Mouse (Mus musculus) CH12.LX (cell line): ENCODE measurements around the gene Fryl. TPM values are rescaled to one million over a fixed set of nuclear protein-coding genes. Genes with fewer than 3 reads are reported as not detected.
A peak's percentile ranks its signal among the peaks of the same experiment; 100 is the strongest.

Experiments used
- DNase-seq: peaks from one replicate; pipeline ENCODE4 v3.0.0-alpha.2; 2013; ENCODE audit errors: extremely low read depth
- H3K27ac ChIP-seq: 2 replicates; pipeline ENCODE4 v1.5.1; 2012; ENCODE audit warnings: low read depth, mild to moderate bottlenecking, control low read depth, moderate library complexity; ENCODE audit not compliant: insufficient read depth
- H3K27me3 ChIP-seq: replicated peaks from 2 replicates; pipeline ENCODE3; 2012; ENCODE audit warnings: inconsistent platforms
- H3K36me3 ChIP-seq, 2 experiments: replicated peaks in 1 of 2; 2 replicates each; pipeline versions ENCODE3 to v1.6.1; 2012; ENCODE audit warnings: inconsistent platforms in 1 of 2, low read length in 1 of 2, mild to moderate bottlenecking in 1 of 2, mixed read lengths in 1 of 2, moderate library complexity in 1 of 2; ENCODE audit not compliant: control insufficient read depth in 1 of 2, insufficient read depth in 1 of 2
- H3K4me1 ChIP-seq, 2 experiments: 2 replicates each; pipeline ENCODE4 v1.6.1; 2012; ENCODE audit warnings: inconsistent platforms in 1 of 2, moderate library complexity in 1 of 2; ENCODE audit not compliant: insufficient read depth in 2 of 2, control insufficient read depth in 1 of 2
- H3K4me2 ChIP-seq: 2 replicates; pipeline ENCODE4 v1.6.1; 2012; ENCODE audit warnings: low read depth, mild to moderate bottlenecking, control low read depth; ENCODE audit not compliant: poor library complexity, insufficient read depth, severe bottlenecking
- H3K4me3 ChIP-seq, 3 experiments: fragments of 150-350 bp in 1 of 3; sonication (generic) in 1 of 3; replicated peaks in 1 of 3; 2 replicates each; pipeline versions ENCODE3 to v1.5.1; 2011 to 2012; ENCODE audit warnings: low read depth in 2 of 3, low read length in 2 of 3, mild to moderate bottlenecking in 2 of 3, moderate library complexity in 2 of 3, control low read depth in 1 of 3, improper control_type of control experiment in 1 of 3, inconsistent platforms in 1 of 3, mixed read lengths in 1 of 3; ENCODE audit not compliant: poor library complexity in 1 of 3
- H3K79me2 ChIP-seq: replicated peaks from 2 replicates; pipeline ENCODE4 v1.6.1; 2012; ENCODE audit warnings: mild to moderate bottlenecking, moderate library complexity; ENCODE audit not compliant: control insufficient read depth, poor library complexity, insufficient read depth, severe bottlenecking; ENCODE audit errors: extremely low read depth
- H3K9ac ChIP-seq: 2 replicates; pipeline ENCODE4 v1.6.1; 2012; ENCODE audit warnings: low read depth, mild to moderate bottlenecking, control low read depth, moderate library complexity; ENCODE audit not compliant: insufficient read depth
- H3K9me3 ChIP-seq: replicated peaks from 2 replicates; pipeline ENCODE3; 2012; ENCODE audit warnings: low read length, inconsistent platforms, mixed read lengths
- CHD1 ChIP-seq: IDR thresholded peaks from 2 replicates; pipeline ENCODE4 v1.6.1; 2012; ENCODE audit warnings: low read depth, low read length, improper control_type of control experiment, inconsistent platforms
- CTCF ChIP-seq, 2 experiments: IDR thresholded peaks in 1 of 2; conservative IDR thresholded peaks in 1 of 2; 2 replicates each; pipeline ENCODE4 v1.5.1; 2011 to 2012; ENCODE audit warnings: low read depth in 2 of 2, low read length in 2 of 2, improper control_type of control experiment in 1 of 2, inconsistent platforms in 1 of 2, mild to moderate bottlenecking in 1 of 2, moderate library complexity in 1 of 2
- ELF1 ChIP-seq: IDR thresholded peaks from 2 replicates; pipeline ENCODE4 v1.6.1; 2014; ENCODE audit warnings: low read depth, mild to moderate bottlenecking, inconsistent platforms, low read length, improper control_type of control experiment
- JUN ChIP-seq: IDR thresholded peaks from 2 replicates; pipeline ENCODE4 v1.6.1; 2011; ENCODE audit warnings: low read depth, mild to moderate bottlenecking, low read length, improper control_type of control experiment, moderate library complexity; ENCODE audit not compliant: insufficient read depth
- MAZ ChIP-seq: IDR thresholded peaks from 2 replicates; pipeline ENCODE4 v1.6.1; 2012; ENCODE audit warnings: low read depth, mild to moderate bottlenecking, inconsistent platforms, low read length, improper control_type of control experiment, moderate library complexity
- MXI1 ChIP-seq: IDR thresholded peaks from 2 replicates; pipeline ENCODE4 v1.6.1; 2011; ENCODE audit warnings: mild to moderate bottlenecking, low read depth, low read length, improper control_type of control experiment
- NELFE ChIP-seq: IDR thresholded peaks from 2 replicates; pipeline ENCODE4 v1.6.1; 2011; ENCODE audit warnings: low read depth, low read length, improper control_type of control experiment
- RAD21 ChIP-seq: IDR thresholded peaks from 2 replicates; pipeline ENCODE4 v1.6.1; 2011; ENCODE audit warnings: low read depth, mild to moderate bottlenecking, low read length, improper control_type of control experiment, moderate library complexity
- SIN3A ChIP-seq: IDR thresholded peaks from 2 replicates; pipeline ENCODE4 v1.6.1; 2012; ENCODE audit warnings: low read length, improper control_type of control experiment, inconsistent platforms
- SMC3 ChIP-seq: IDR thresholded peaks from 2 replicates; pipeline ENCODE4 v1.6.1; 2011; ENCODE audit warnings: low read depth, low read length, improper control_type of control experiment
- TBP ChIP-seq: conservative IDR thresholded peaks from 2 replicates; pipeline ENCODE4 v1.6.1; 2011; ENCODE audit warnings: low read depth, low read length, improper control_type of control experiment
- UBTF ChIP-seq: IDR thresholded peaks from 2 replicates; pipeline ENCODE4 v1.6.1; 2012; ENCODE audit warnings: low read depth, mild to moderate bottlenecking, inconsistent platforms, low read length, improper control_type of control experiment, moderate library complexity
- ZC3H11A ChIP-seq: IDR thresholded peaks from 2 replicates; pipeline ENCODE4 v1.6.1; 2012; ENCODE audit warnings: low read depth, mild to moderate bottlenecking, inconsistent platforms, low read length, improper control_type of control experiment
- dilution Hi-C: fragments of 300-500 bp; cut with MboI; formaldehyde crosslinking; loops from 2 replicates; pipeline ENCODE4 v1.14.3; 2020; ENCODE audit warnings: low sequenced_read_pairs; ENCODE audit not compliant: extremely low pct_unique_long_range_greater_than_20kb, extremely low pct_ligation_motif_present
- in situ Hi-C: fragments of 300-500 bp; cut with MboI; formaldehyde crosslinking; loops from 3 replicates; pipeline ENCODE4 v1.14.3; 2019; ENCODE audit warnings: low sequenced_read_pairs, low pct_ligation_motif_present, low pct_unique_long_range_greater_than_20kb, mixed read lengths
- polyA plus RNA-seq: library from polyadenylated mRNA; unstranded; fragments of >175 nt; gene quantifications from 2 replicates; pipeline ENCODE4 v1.2.1, GENCODE M21; 2012; ENCODE audit warnings: low read depth; ENCODE audit not compliant: insufficient read length
- total RNA-seq, 2 experiments: library from RNA; depleted of rRNA; stranded (reverse); fragments of 300-350 nt in 1 of 2; fragments of >200 nt in 1 of 2; gene quantifications; 2 replicates each; pipeline ENCODE4 v1.2.3; 2012 to 2014

The Fryl gene
- total and polyA plus RNA-seq, 3 experiments = 23.2 to 38.4 (median 31.3) TPM

GRCm38 (mm10) chr5:73133833-73134185, 122.6 kb downstream of the Fryl start:
- dilution Hi-C loops = no loop called here
- peak; percentile 73 for DNase-seq
- Histone ChIP-seq H3K27me3 (no peaks in the 10 kb centered on the region), H3K4me2 (no peak overlapping the region), H3K9ac (no peak overlapping the region), H3K4me3 (no peak overlapping the region), H3K36me3 (peaks cover 17 to 57% of the 10 kb centered on the region in 2 experiments), H3K79me2 (no peaks in the 10 kb centered on the region), H3K9me3 (no peaks in the 10 kb centered on the region), H3K4me1 (peaks cover 0 to 11% of the 10 kb centered on the region in 2 experiments; a peak in 2 of 4 replicates), H3K27ac (no peak overlapping the region)
- in situ Hi-C loops = loop anchor here (10.0 kb wide), 1 partner anchor 161 kb away; the partner anchor contains the start of gene Ociad1
- TF ChIP-seq ELF1 (no peak), CTCF (conservative IDR thresholded peaks at IDR 0.05 in 1 of 2, IDR thresholded peaks at IDR 0.05 in 1 of 2; ENCODE audit: low read depth in 2 of 2, low read length in 2 of 2) (peak; percentile 83 to 89), SMC3 (peak; percentile 97), NELFE (no peak), SIN3A (no peak), CHD1 (no peak), TBP (no peak), RAD21 (peak; percentile 82), ZC3H11A (peak; percentile 83), JUN (no peak), MXI1 (no peak)

- in situ Hi-C loops (loop anchor here (10.0 kb wide), 1 partner anchor 162 kb away; the partner anchor contains the start of gene Ociad1), dilution Hi-C loops (no loop called here)
- Histone ChIP-seq H3K79me2 (no peaks in the 10 kb centered on the region), H3K4me3 (no peak overlapping the region), H3K27me3 (no peaks in the 10 kb centered on the region), H3K36me3 (peaks cover 21 to 62% of the 10 kb centered on the region in 2 experiments), H3K4me1 (peaks cover 0 to 11% of the 10 kb centered on the region in 2 experiments; a peak in 2 of 4 replicates), H3K9ac (no peak overlapping the region), H3K4me2 (no peak overlapping the region), H3K27ac (no peak overlapping the region), H3K9me3 (no peaks in the 10 kb centered on the region)
- DNase-seq = no peak
- TF ChIP-seq NELFE (no peak), UBTF (no peak), MAZ (no peak)
Observed at GRCm38 (mm10) chr5:73132998-73133832, 123.2 kb downstream of the Fryl start.
